Mouse (Mus musculus) stomach, embryonic 14.5 days (tissue): ENCODE data around the gene Ntpcr. TPM values are rescaled to one million over a fixed set of nuclear protein-coding genes. Genes with fewer than 3 reads are reported as not detected.

Experiments used
- ATAC-seq: fragments of 200-750 bp; cut with Nextera tagmentation; 2 replicates; pipeline ENCODE4 v1.8.0; 2017; ENCODE audit warnings: low read depth, moderate TSS enrichment; ENCODE audit not compliant: insufficient number of reproducible peaks, insufficient read depth, low FRiP score
- H3K27ac ChIP-seq: fragments of 300-500 bp; sonication (generic); 2 replicates; pipeline ENCODE4 v1.5.1; 2014; ENCODE audit warnings: mild to moderate bottlenecking, low read length, moderate library complexity, mixed read lengths
- H3K27me3 ChIP-seq: fragments of 300-500 bp; sonication (generic); 2 replicates; pipeline ENCODE4 v1.6.1; 2014; ENCODE audit warnings: low read length, control low read depth, mixed read lengths; ENCODE audit not compliant: control insufficient read depth, insufficient read depth
- H3K36me3 ChIP-seq: fragments of 300-500 bp; sonication (generic); 2 replicates; pipeline ENCODE4 v1.6.1; 2014; ENCODE audit warnings: mild to moderate bottlenecking, control low read depth, low read length, moderate library complexity, mixed read lengths; ENCODE audit not compliant: control insufficient read depth, insufficient read depth
- H3K4me1 ChIP-seq: fragments of 300-500 bp; sonication (generic); 2 replicates; pipeline ENCODE4 v1.6.1; 2014; ENCODE audit warnings: low read length, control low read depth, mixed read lengths; ENCODE audit not compliant: control insufficient read depth, insufficient read depth
- H3K4me2 ChIP-seq: fragments of 300-500 bp; sonication (generic); replicated peaks from 2 replicates; pipeline ENCODE4 v1.6.1; 2014; ENCODE audit warnings: low read depth, low read length, control low read depth
- H3K4me3 ChIP-seq: fragments of 300-500 bp; sonication (generic); 2 replicates; pipeline ENCODE4 v1.5.1; 2014; ENCODE audit warnings: low read depth, low read length, control low read depth
- H3K9ac ChIP-seq: fragments of 300-500 bp; sonication (generic); replicated peaks from 2 replicates; pipeline ENCODE4 v1.6.1; 2014; ENCODE audit warnings: low read depth, mild to moderate bottlenecking, control low read depth, low read length, moderate library complexity, mixed read lengths
- H3K9me3 ChIP-seq: fragments of 300-500 bp; sonication (generic); 2 replicates; pipeline ENCODE4 v1.6.1; 2016; ENCODE audit warnings: low read depth, low read length, control low read depth; ENCODE audit not compliant: control insufficient read depth
- WGBS: fragments of 180-500 bp; shearing (Covaris S2); extraction: QIAGEN DNeasy Blood & Tissue Kit; methylation state at CpG from one replicate; pipeline ENCODE4 v1.1.7; 2014; 5-methylcytosine and 5-hydroxymethylcytosine counted together
- polyA plus RNA-seq: library from polyadenylated mRNA; unstranded; fragments of >200 nt; fragmentation: Nextera tagmentation; extraction: Ambion mirVana; gene quantifications from 2 replicates; pipeline ENCODE4 v1.2.1, GENCODE M21; 2014

The Ntpcr gene
- polyA plus RNA-seq, 1 experiment from 2014 or later = 37.1 TPM

DNA sequence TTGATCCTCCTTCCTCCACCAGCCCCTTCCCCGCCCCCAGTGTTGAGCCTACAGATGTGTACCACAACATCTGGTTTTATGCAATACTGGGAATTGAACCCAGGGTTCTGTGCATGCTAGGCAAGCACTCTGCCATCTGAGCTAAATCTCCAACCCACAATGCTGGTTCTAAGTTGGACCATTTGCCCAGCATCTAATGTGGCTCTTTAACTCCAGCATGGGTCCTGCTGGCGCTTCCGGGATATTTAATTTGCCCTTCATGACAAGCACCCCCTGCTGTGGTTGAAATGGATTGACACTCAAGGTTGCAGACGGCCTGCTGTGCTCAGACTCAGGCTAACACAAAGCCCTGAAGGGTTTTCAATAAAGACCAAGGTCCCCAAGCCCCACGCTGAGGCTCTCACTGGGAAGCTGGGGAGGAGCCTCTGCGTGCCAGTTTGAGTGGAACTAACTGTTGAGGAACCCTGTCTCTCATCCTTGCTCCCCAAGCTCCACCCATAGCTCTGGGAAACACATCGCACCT, 43.6 kb downstream of the Ntpcr start:
- Histone ChIP-seq H3K9me3 (no peaks in the 10 kb centered on the region), H3K27ac (no peak overlapping the region), H3K4me3 (no peak overlapping the region), H3K36me3 (no peaks in the 10 kb centered on the region), H3K4me2 (no peak overlapping the region), H3K4me1 (0 out of 2 replicates have a peak, but pooled peaks cover 2% of the 10 kb centered on the region), H3K27me3 (no peaks in the 10 kb centered on the region), H3K9ac (no peak overlapping the region)
- WGBS = 54% methylated on average over 7 of the region's 7 CpGs
- no peak for ATAC-seq

DNA sequence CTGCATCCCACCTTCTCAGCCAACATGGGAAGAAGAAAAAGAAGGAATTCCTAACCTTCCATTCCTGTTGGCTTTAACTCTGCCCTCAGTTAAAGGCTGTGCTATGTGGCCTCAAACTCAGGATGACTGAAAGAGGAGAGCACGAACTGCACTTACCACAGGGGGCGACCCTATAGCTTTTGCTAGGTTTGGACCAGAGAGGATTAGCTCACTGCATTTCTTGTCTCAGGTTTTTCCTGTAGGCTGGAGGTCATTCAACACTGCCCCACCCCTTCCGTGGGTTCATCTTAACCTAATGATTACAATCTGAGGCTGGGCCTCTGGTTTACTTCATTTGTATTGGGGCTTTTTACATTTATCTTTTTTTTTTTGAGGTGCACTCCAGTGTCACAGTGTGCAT, 45.3 kb downstream of the Ntpcr start:
- Histone ChIP-seq H3K4me2 (no peak overlapping the region), H3K4me1 (0 out of 2 replicates have a peak, but pooled peaks cover 2% of the 10 kb centered on the region), H3K27ac (no peak overlapping the region), H3K4me3 (no peak overlapping the region), H3K9me3 (no peaks in the 10 kb centered on the region), H3K27me3 (no peaks in the 10 kb centered on the region), H3K9ac (no peak overlapping the region), H3K36me3 (no peaks in the 10 kb centered on the region)
- no peak for ATAC-seq
- 56% methylated on average over 3 of the region's 3 CpGs for WGBS

DNA sequence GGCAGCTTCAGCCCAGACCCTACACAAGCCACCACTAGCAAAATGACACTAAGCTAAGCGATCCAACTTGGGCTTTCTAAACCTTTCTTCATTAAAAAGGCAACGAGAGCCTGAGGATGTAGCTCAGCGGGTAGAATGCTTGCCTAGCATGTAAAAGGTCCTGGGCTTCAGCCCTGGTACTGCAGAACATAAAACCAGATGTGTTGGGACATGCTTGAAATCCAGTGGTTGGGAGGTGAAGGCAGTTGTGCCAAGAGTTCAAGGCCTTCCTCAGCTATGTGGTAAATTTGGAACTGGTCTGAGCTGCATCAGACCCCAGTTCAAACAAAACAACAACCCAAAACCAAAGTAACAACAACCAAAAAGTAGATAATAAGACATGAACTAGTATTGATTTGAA, 46.6 kb downstream of the Ntpcr start:
- WGBS = 91% methylated on average over 3 of the region's 3 CpGs

DNA sequence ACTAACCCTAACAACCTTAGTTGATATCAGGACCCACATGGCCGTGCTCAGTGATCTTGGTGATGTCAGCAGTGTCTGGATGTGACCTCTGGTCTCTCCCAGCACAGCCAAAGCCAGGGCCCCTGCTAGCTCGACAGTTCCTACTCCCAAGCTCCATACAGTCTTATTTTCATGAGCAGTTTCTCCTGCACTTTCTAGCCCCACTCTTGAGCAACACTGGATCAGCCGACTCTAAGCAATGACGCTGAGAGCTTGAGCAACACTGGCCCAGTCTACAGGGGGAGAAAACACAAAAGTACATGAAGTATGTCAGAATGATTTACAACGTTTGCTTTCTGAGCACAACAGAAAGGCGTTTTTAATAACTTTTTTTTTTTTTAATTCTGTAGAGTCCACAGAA, 47.0 kb downstream of the Ntpcr start:
- H3K9me3 ChIP-seq = no peaks in the 10 kb centered on the region
- WGBS = 52% methylated on average over 6 of the region's 6 CpGs
- H3K27me3 ChIP-seq = no peaks in the 10 kb centered on the region
- H3K36me3 ChIP-seq = no peaks in the 10 kb centered on the region
- H3K9ac ChIP-seq = no peak overlapping the region
- H3K27ac ChIP-seq = no peak overlapping the region
- ATAC-seq = no peak
- 0 out of 2 replicates have a peak, but pooled peaks cover 2% of the 10 kb centered on the region for H3K4me1 ChIP-seq
- H3K4me3 ChIP-seq = no peak overlapping the region
- no peak overlapping the region for H3K4me2 ChIP-seq

More for the DNA sequence above, 46.6 kb downstream of the Ntpcr start:
- H3K4me3 ChIP-seq = no peak overlapping the region
- ATAC-seq = no peak
- H3K27ac ChIP-seq = no peak overlapping the region
- no peak overlapping the region for H3K4me2 ChIP-seq
- no peaks in the 10 kb centered on the region for H3K36me3 ChIP-seq
- 0 out of 2 replicates have a peak, but pooled peaks cover 2% of the 10 kb centered on the region for H3K4me1 ChIP-seq
- no peaks in the 10 kb centered on the region for H3K27me3 ChIP-seq
- H3K9ac ChIP-seq = no peak overlapping the region
- no peaks in the 10 kb centered on the region for H3K9me3 ChIP-seq

DNA sequence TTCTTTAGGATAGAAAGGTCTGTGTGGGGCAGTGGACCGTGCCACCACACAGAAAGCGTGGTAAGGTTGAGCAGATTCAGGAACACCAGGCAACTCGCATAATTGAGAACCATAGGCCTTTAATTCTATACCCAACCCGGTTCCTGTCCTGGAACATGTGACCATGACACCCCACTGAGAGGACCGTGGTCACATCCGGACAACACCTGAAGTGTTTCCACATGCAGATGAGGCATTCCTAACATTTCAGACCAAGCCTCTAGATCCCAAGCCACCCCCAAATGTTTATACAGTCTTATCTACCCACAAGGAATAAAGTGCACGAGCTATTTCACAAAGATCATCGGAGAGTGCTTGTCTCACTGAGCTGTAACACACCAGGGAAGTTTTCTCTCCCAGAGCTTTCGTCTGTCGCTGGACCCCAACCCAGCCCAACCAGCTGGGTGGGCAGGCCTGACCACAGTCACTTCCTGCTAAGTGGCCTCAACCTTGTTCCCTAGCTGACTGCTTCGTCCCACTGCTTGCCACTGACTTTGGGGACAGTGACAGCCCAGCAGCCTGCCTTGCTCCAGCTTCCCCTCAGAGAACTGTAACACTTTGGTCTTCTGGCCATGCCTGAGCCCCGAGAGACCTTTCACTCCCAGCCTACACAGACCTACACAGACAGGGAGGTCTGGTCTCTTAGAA, 47.9 kb downstream of the Ntpcr start:
- H3K4me2 ChIP-seq = no peak overlapping the region
- H3K27ac ChIP-seq = no peak overlapping the region
- H3K4me3 ChIP-seq = no peak overlapping the region
- 0 out of 2 replicates have a peak, but pooled peaks cover 2% of the 10 kb centered on the region for H3K4me1 ChIP-seq
- WGBS = 47% methylated on average over 12 of the region's 12 CpGs
- no peaks in the 10 kb centered on the region for H3K27me3 ChIP-seq
- no peaks in the 10 kb centered on the region for H3K9me3 ChIP-seq
- H3K36me3 ChIP-seq = no peaks in the 10 kb centered on the region
- ATAC-seq = no peak
- H3K9ac ChIP-seq = no peak overlapping the region

DNA sequence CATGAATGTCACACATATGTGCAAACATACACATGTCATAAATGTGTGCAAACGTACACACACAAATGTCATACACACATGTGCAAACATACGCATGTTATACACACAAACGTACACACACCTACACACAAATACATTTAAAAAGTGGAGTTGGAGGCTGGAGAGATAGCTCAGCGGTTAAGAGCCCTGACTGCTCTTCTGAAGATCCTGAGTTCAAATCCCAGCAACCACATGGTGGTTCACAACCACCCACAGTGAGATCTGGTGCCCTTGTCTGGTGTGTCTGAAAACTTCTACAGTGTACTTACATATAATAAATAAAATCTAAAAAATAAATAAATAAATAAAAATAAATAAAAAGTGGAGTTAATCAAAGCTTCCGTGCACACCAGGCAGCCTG, 49.2 kb downstream of the Ntpcr start:
- no peaks in the 10 kb centered on the region for H3K36me3 ChIP-seq
- 89% methylated on average over 5 of the region's 5 CpGs for WGBS
- no peak overlapping the region for H3K9ac ChIP-seq

DNA sequence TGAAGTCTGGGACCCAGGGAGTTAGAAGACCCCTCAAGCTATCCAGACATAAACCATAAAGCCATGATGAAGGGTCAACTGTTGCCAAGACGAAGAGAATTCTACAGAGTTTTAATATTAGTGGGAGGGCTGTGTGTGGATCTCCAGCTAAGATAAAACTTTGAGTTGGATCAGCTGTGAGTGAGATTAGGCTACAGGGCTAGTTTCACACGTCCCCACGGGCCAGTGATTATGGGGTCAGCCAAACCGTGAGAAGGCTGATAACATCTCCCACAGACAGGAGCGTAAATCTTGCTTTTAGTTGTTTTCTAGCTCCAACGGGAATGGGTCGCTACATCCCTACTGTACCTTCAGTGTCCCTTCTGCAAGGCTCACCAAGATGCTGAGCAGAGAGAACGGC, 49.9 kb downstream of the Ntpcr start:
- Histone ChIP-seq H3K4me3 (no peak overlapping the region), H3K36me3 (no peaks in the 10 kb centered on the region), H3K9ac (no peak overlapping the region), H3K27ac (no peak overlapping the region), H3K27me3 (no peaks in the 10 kb centered on the region), H3K9me3 (no peaks in the 10 kb centered on the region), H3K4me1 (0 out of 2 replicates have a peak, but pooled peaks cover 2% of the 10 kb centered on the region), H3K4me2 (no peak overlapping the region)
- WGBS = 45% methylated on average over 8 of the region's 8 CpGs
- no peak for ATAC-seq

More for the DNA sequence above, 49.2 kb downstream of the Ntpcr start:
- no peak overlapping the region for H3K27ac ChIP-seq
- no peak overlapping the region for H3K4me2 ChIP-seq
- 0 out of 2 replicates have a peak, but pooled peaks cover 2% of the 10 kb centered on the region for H3K4me1 ChIP-seq
- H3K4me3 ChIP-seq = no peak overlapping the region
- no peak for ATAC-seq
- no peaks in the 10 kb centered on the region for H3K9me3 ChIP-seq
- H3K27me3 ChIP-seq = no peaks in the 10 kb centered on the region

DNA sequence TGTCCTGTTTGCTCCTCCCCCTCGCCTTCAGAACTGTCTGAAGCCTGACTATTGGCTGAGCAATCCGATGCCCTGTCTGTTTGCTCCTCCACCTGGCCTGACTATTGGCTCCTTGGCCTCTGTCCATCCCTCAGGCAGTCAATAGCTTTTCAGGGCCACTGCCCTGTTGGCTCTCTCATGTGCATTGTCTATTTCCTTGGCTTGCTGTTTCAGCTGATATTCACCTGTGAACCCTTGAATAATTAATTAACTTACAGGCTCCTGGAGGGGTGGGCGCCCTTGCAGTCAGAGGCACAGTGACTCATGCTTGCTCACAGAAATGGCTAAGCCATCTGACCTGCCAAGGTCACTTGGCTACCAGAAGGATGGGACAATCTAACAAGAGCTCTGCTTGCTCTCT, 52.4 kb downstream of the Ntpcr start:
- Histone ChIP-seq H3K27ac (no peak overlapping the region), H3K4me2 (no peak overlapping the region), H3K27me3 (no peaks in the 10 kb centered on the region), H3K9ac (no peak overlapping the region), H3K9me3 (no peaks in the 10 kb centered on the region), H3K4me3 (no peak overlapping the region), H3K4me1 (0 out of 2 replicates have a peak, but pooled peaks cover 2% of the 10 kb centered on the region), H3K36me3 (no peaks in the 10 kb centered on the region)
- 57% methylated on average over 3 of the region's 3 CpGs for WGBS
- ATAC-seq = no peak
